Mouse (Mus musculus): Measurements from ENCODE around the gene Hoxa5.

The Hoxa5 gene

GRCm38 (mm10) chr6:52213119-52213986, 9.0 kb upstream of the Hoxa5 start, which contains the start of the genes Hoxa3 and Gm28308:
Gene Hoxa3 (minus strand): TSS chr6:52213336.
Gene Gm28308 (minus strand): TSS chr6:52213339.
- DNase-seq: peak; percentile 85 to 90

- DNase-seq: peak; percentile 71 to 87
Measured at GRCm38 (mm10) chr6:52212556-52213118, 8.2 kb upstream of the Hoxa5 start.

- peak; percentile 41 to 70 for DNase-seq
Measured at GRCm38 (mm10) chr6:52211961-52212360, 7.6 kb upstream of the Hoxa5 start.

GRCm38 (mm10) chr6:52211170-52211935, 7.0 kb upstream of the Hoxa5 start:
- DNase-seq: peak; percentile 88 to 93

GRCm38 (mm10) chr6:52209685-52210046, 5.3 kb upstream of the Hoxa5 start:
- DNase-seq: peak in 1 of 2 experiments; percentile 49

GRCm38 (mm10) chr6:52208868-52209684, 4.7 kb upstream of the Hoxa5 start:
- peak; percentile 17 to 39 for DNase-seq

- peak; percentile 87 to 90 for DNase-seq
Measured at GRCm38 (mm10) chr6:52208072-52208867, 3.9 kb upstream of the Hoxa5 start, which contains the start of gene Hoxa6. Gene Hoxa6 (minus strand): TSS chr6:52208722.

GRCm38 (mm10) chr6:52207684-52207976, 3.2 kb upstream of the Hoxa5 start:
- DNase-seq: no peak

- DNase-seq: peak in 1 of 2 experiments; percentile 30
Measured at GRCm38 (mm10) chr6:52206882-52207683, 2.7 kb upstream of the Hoxa5 start.

- peak in 1 of 2 experiments; percentile 56 for DNase-seq
Measured at GRCm38 (mm10) chr6:52205638-52206621, 1.5 kb upstream of the Hoxa5 start.

- no peak for DNase-seq
Measured at GRCm38 (mm10) chr6:52205221-52205620, 834 bp upstream of the Hoxa5 start.

GRCm38 (mm10) chr6:52203371-52204049, 877 bp downstream of the Hoxa5 start:
- peak; percentile 44 to 67 for DNase-seq

GRCm38 (mm10) chr6:52203121-52203370, 1.3 kb downstream of the Hoxa5 start:
- peak; percentile 55 to 66 for DNase-seq

GRCm38 (mm10) chr6:52202362-52203120, 1.8 kb downstream of the Hoxa5 start:
- peak; percentile 5 to 35 for DNase-seq

GRCm38 (mm10) chr6:52201269-52201668, 3.1 kb downstream of the Hoxa5 start:
- DNase-seq: no peak

- no peak for DNase-seq
Measured at GRCm38 (mm10) chr6:52200751-52201250, 3.6 kb downstream of the Hoxa5 start.

GRCm38 (mm10) chr6:52200073-52200750, 4.2 kb downstream of the Hoxa5 start:
- peak; percentile 15 to 58 for DNase-seq

GRCm38 (mm10) chr6:52197271-52197670, 7.1 kb downstream of the Hoxa5 start:
- DNase-seq: peak; percentile 73 to 82
